Mouse (Mus musculus) intestine, embryonic 14.5 days (tissue): ENCODE data around the gene 1600014C10Rik. TPM values are rescaled to one million over a fixed set of nuclear protein-coding genes. Genes with fewer than 3 reads are reported as not detected.
A peak's percentile ranks its signal among the peaks of the same experiment; 100 is the strongest.

Source experiments
- ATAC-seq: fragments of 200-750 bp; cut with Nextera tagmentation; replicated peaks from 2 replicates; pipeline ENCODE4 v1.8.0; 2017; ENCODE audit warnings: low read depth, moderate number of reproducible peaks, moderate TSS enrichment, moderate library complexity; ENCODE audit not compliant: low FRiP score, low TSS enrichment
- DNase-seq: peaks from one replicate; pipeline ENCODE4 v3.0.0-alpha.2; 2018; ENCODE audit warnings: low spot score
- H3K27ac ChIP-seq: fragments of 300-500 bp; sonication (generic); 2 replicates; pipeline ENCODE4 v1.5.1; 2014; ENCODE audit warnings: low read depth, mild to moderate bottlenecking, control low read depth
- H3K27me3 ChIP-seq: fragments of 300-500 bp; sonication (generic); replicated peaks from 2 replicates; pipeline ENCODE4 v1.6.1; 2014; ENCODE audit warnings: low read length, control low read depth; ENCODE audit not compliant: control insufficient read depth, insufficient read depth
- H3K36me3 ChIP-seq: fragments of 300-500 bp; sonication (generic); 2 replicates; pipeline ENCODE4 v1.6.1; 2014; ENCODE audit warnings: low read length, control low read depth; ENCODE audit not compliant: control insufficient read depth, insufficient read depth
- H3K4me1 ChIP-seq: fragments of 300-500 bp; sonication (generic); replicated peaks from 2 replicates; pipeline ENCODE4 v1.6.1; 2014; ENCODE audit warnings: low read length, control low read depth, mixed read lengths; ENCODE audit not compliant: control insufficient read depth, insufficient read depth
- H3K4me2 ChIP-seq: fragments of 300-500 bp; sonication (generic); 2 replicates; pipeline ENCODE4 v1.6.1; 2014; ENCODE audit warnings: low read length
- H3K4me3 ChIP-seq: fragments of 300-500 bp; sonication (generic); 2 replicates; pipeline ENCODE4 v1.5.1; 2014; ENCODE audit warnings: low read depth, low read length, control low read depth, mixed read lengths
- H3K9ac ChIP-seq: fragments of 300-500 bp; sonication (generic); 2 replicates; pipeline ENCODE4 v1.6.1; 2014; ENCODE audit warnings: mild to moderate bottlenecking, low read length
- H3K9me3 ChIP-seq: fragments of 300-500 bp; sonication (generic); 2 replicates; pipeline ENCODE4 v1.6.1; 2016; ENCODE audit warnings: low read length, control low read depth; ENCODE audit not compliant: control insufficient read depth
- WGBS: fragments of 180-500 bp; shearing (Covaris S2); extraction: QIAGEN DNeasy Blood & Tissue Kit; methylation state at CpG from one replicate; pipeline ENCODE4 v1.1.7; 2014; 5-methylcytosine and 5-hydroxymethylcytosine counted together
- polyA plus RNA-seq: library from polyadenylated mRNA; unstranded; fragments of >200 nt; fragmentation: Nextera tagmentation; extraction: Ambion mirVana; gene quantifications from 2 replicates; pipeline ENCODE4 v1.2.1, GENCODE M21; 2014

Gene 1600014C10Rik
- 13.3 and 13.7 TPM in 2 replicates for polyA plus RNA-seq

DNA sequence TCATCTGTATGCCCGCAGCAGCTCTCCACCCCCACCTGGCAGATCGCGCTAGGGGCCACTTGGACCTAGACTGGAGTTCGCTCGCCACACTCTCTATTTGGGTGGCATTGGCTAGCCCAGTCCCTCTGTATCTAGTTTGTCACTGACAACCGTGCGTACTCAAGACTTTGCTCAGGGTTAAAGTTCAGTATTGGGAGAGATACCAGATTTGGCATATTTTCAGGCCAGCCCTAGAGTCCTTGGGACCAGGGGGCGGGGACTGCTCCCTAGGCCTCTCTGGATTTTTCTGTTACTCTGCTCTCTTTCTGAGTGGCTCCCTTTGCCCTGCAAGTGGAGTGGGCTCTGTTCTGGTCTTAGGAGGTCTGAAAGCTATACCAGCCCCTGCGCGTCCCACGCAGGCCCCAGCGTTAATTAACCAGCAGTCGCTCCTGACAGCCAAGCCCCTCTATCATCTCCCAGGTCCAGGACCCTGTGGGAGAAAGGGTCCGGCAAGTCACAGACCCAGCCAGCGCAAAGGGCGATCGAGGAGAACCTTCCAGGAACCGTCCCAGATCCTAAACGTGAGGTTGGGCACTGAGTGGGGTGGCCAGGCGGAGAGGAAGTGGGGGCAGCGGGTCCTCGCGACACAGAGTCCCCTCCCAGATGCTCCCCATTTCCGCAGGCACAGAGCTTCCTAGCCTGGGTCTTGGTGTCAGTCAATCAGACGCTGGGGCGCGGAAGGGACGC lies at the start of gene 1600014C10Rik:
Gene 1600014C10Rik (plus strand): TSS at position 256 of the 726 bp plus-strand sequence.
- ATAC-seq = peak; percentile 57
- Histone ChIP-seq H3K27me3 (no peaks in the 10 kb centered on the region), H3K9ac (peak within 1 kb of the TSS; percentile 65), H3K27ac (peak within 1 kb of the TSS; percentile 62), H3K9me3 (no peaks in the 10 kb centered on the region), H3K36me3 (no peaks in the 10 kb centered on the region), H3K4me3 (peak within 1 kb of the TSS; percentile 64), H3K4me1 (peaks cover 11% of the 10 kb centered on the region), H3K4me2 (peak within 1 kb of the TSS; percentile 91)
- WGBS = 4% methylated on average over 28 of the region's 28 CpGs
- no peak for DNase-seq

DNA sequence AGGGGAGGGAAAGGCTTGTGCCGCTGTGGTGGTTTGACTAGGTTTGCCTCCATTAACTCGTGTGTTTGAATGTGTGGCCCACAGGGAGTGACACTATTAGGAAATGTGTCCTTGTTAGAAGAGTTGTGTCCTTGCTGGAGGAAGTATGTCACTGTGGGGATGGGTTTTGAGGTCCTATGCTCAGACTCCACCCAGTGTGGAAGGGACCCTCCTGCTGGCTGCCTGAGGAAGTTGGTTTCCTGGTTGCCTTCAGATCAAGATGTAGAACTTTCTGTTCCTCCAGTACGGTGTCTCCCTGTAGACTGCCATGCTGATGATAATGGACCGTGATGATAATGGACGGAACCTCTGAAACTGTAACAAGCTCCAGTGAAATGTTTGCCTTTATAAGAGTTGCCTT lies 48.5 kb upstream of the 1600014C10Rik start:
- Histone ChIP-seq H3K4me3 (no peak overlapping the region), H3K27me3 (no peaks in the 10 kb centered on the region), H3K9me3 (no peaks in the 10 kb centered on the region), H3K27ac (no peak overlapping the region), H3K9ac (no peak overlapping the region), H3K4me2 (no peak overlapping the region), H3K4me1 (peaks cover 7% of the 10 kb centered on the region; the same call in 1 of the 2 replicates), H3K36me3 (no peaks in the 10 kb centered on the region)
- WGBS = 90% methylated on average over 5 of the region's 5 CpGs
- no peak for ATAC-seq
- no peak for DNase-seq

DNA sequence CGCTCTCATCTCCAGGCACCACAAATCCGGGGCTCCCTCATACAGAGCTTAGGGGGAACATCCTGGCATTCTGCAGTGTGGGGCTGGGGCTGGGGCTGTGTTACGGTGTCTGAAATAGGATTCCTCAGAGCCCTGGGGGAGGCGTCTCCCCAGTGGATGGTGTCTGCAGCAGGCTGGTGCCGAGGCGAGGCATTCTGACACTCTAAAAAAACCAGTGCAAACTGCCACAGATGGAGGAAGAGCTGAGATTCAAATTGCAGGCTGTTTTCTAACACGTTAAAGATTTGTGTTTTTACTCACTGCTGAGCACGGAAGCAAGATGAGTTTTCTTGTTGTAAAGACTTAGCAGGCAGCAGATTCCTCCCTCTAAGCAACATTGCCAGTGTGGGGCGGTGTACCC lies 42.7 kb upstream of the 1600014C10Rik start:
- H3K27ac ChIP-seq = no peak overlapping the region
- H3K4me1 ChIP-seq = no peaks in the 10 kb centered on the region
- no peak for DNase-seq
- WGBS = 34% methylated on average over 9 of the region's 9 CpGs
- ATAC-seq = no peak
- no peaks in the 10 kb centered on the region for H3K27me3 ChIP-seq
- no peaks in the 10 kb centered on the region for H3K36me3 ChIP-seq
- no peak overlapping the region for H3K4me2 ChIP-seq
- no peak overlapping the region for H3K4me3 ChIP-seq
- no peak overlapping the region for H3K9ac ChIP-seq
- H3K9me3 ChIP-seq = no peaks in the 10 kb centered on the region

- Histone ChIP-seq H3K27ac (no peak overlapping the region), H3K9ac (no peak overlapping the region), H3K36me3 (no peaks in the 10 kb centered on the region), H3K4me1 (no peaks in the 10 kb centered on the region), H3K4me2 (no peak overlapping the region), H3K4me3 (no peak overlapping the region), H3K9me3 (no peaks in the 10 kb centered on the region), H3K27me3 (no peaks in the 10 kb centered on the region)
- ATAC-seq (peak; percentile 50; the same call in 1 of the 2 replicates), DNase-seq (peak; percentile 97)
- WGBS = 65% methylated on average over 13 of the region's 13 CpGs
Measured at GRCm38 (mm10) chr7:38141747-38142545, 41.1 kb upstream of the 1600014C10Rik start.

- H3K4me1 ChIP-seq = no peaks in the 10 kb centered on the region
- no peak overlapping the region for H3K4me3 ChIP-seq
- DNase-seq (no peak), ATAC-seq (no peak)
- H3K27ac ChIP-seq = no peak overlapping the region
- H3K9ac ChIP-seq = no peak overlapping the region
- no peaks in the 10 kb centered on the region for H3K27me3 ChIP-seq
- WGBS = 90% methylated on average over 6 of the region's 6 CpGs
- no peaks in the 10 kb centered on the region for H3K36me3 ChIP-seq
- H3K4me2 ChIP-seq = no peak overlapping the region
- no peaks in the 10 kb centered on the region for H3K9me3 ChIP-seq
Measured at GRCm38 (mm10) chr7:38147477-38147876, 35.5 kb upstream of the 1600014C10Rik start.

DNA sequence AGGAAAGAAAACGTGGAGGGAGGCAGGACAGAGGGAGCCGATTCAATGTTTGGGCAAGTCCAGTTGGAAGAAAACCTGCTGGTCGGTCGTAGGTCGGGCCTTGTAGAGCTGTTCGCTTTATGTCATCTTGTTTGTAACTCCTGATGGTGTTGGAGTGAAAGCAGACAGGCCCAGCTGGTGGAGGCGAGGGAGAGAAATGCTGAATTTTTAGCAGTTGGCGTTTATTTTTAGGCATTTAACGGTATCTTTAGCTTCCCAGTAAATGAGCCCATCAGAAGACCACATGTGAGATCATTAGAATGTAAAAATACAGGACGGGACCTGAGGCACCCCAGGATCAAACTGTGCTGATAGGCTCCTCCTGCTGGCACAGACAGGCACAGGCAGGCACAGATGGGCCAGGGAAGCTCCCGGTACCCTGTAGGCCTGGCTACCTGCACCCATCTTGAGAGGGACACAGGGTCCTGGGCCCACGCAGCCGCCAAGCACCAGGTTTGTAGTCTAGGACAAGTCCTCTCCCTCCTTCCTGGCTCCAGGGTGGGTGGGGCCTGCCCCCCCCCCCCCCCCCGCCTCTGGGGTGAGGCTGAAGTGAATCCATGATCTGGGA lies 31.2 kb upstream of the 1600014C10Rik start:
- H3K4me1 ChIP-seq = no peaks in the 10 kb centered on the region
- 48% methylated on average over 13 of the region's 14 CpGs for WGBS
- DNase-seq = no peak
- H3K4me3 ChIP-seq = no peak overlapping the region
- H3K4me2 ChIP-seq = no peak overlapping the region
- no peaks in the 10 kb centered on the region for H3K36me3 ChIP-seq
- no peak overlapping the region for H3K27ac ChIP-seq
- H3K9ac ChIP-seq = no peak overlapping the region
- H3K9me3 ChIP-seq = no peaks in the 10 kb centered on the region
- ATAC-seq = no peak
- H3K27me3 ChIP-seq = no peaks in the 10 kb centered on the region

GRCm38 (mm10) chr7:38152571-38152970 lies 30.4 kb upstream of the 1600014C10Rik start:
- Histone ChIP-seq H3K4me2 (no peak overlapping the region), H3K9ac (no peak overlapping the region), H3K36me3 (no peaks in the 10 kb centered on the region), H3K9me3 (no peaks in the 10 kb centered on the region), H3K4me1 (no peaks in the 10 kb centered on the region), H3K4me3 (no peak overlapping the region), H3K27ac (no peak overlapping the region), H3K27me3 (no peaks in the 10 kb centered on the region)
- 84% methylated on average over 3 of the region's 3 CpGs for WGBS
- DNase-seq (no peak), ATAC-seq (no peak)

DNA sequence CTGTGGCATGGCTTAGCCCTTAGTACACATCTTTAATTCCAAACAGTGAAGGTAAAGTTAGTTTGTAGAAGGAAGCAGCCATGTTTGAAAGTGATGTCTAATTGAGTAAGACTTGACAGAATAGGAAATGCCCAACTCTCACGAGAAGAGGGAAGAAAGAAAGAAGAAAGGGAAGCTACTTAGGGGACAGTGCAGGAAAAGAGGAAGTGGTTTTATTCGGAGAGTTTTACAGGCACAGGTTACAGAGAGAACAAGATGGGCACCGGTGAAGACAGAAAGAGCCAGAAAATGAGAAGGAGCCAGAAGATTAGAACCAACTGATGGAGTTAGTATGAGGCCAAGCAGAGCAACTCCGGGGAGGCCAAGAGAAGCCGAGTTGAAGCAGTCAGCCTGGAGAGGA lies 27.2 kb upstream of the 1600014C10Rik start:
- Histone ChIP-seq H3K27me3 (no peaks in the 10 kb centered on the region), H3K36me3 (no peaks in the 10 kb centered on the region), H3K9ac (no peak overlapping the region), H3K9me3 (no peaks in the 10 kb centered on the region), H3K4me3 (no peak overlapping the region), H3K27ac (no peak overlapping the region), H3K4me2 (no peak overlapping the region), H3K4me1 (no peaks in the 10 kb centered on the region)
- 82% methylated on average over 5 of the region's 5 CpGs for WGBS
- ATAC-seq (no peak), DNase-seq (no peak)
